Mouse (Mus musculus) midbrain, embryonic 14.5 days (tissue): ENCODE data around the gene Meaf6. TPM values are rescaled to one million over a fixed set of nuclear protein-coding genes. Genes with fewer than 3 reads are reported as not detected.

ENCODE experiments used
- ATAC-seq: fragments of 200-750 bp; cut with Nextera tagmentation; 2 replicates; pipeline ENCODE4 v1.8.0; 2017; ENCODE audit warnings: moderate number of reproducible peaks, moderate library complexity; ENCODE audit not compliant: low FRiP score, low TSS enrichment
- DNase-seq: peaks from one replicate; pipeline ENCODE4 v3.0.0-alpha.2; 2015
- H3K27ac ChIP-seq: fragments of 300-500 bp; sonication (generic); replicated peaks from 2 replicates; pipeline ENCODE4 v1.5.1; 2014; ENCODE audit warnings: mild to moderate bottlenecking, low read depth, low read length, moderate library complexity
- H3K27me3 ChIP-seq: fragments of 300-500 bp; sonication (generic); 2 replicates; pipeline ENCODE4 v1.6.1; 2014; ENCODE audit warnings: low read length, control low read depth, mixed read lengths; ENCODE audit not compliant: control insufficient read depth, insufficient read depth
- H3K36me3 ChIP-seq: fragments of 300-500 bp; sonication (generic); 2 replicates; pipeline ENCODE4 v1.6.1; 2014; ENCODE audit warnings: low read length, control low read depth; ENCODE audit not compliant: control insufficient read depth, insufficient read depth
- H3K4me1 ChIP-seq: fragments of 300-500 bp; sonication (generic); 2 replicates; pipeline ENCODE4 v1.6.1; 2014; ENCODE audit warnings: mild to moderate bottlenecking, antibody characterized with exemption, low read length, control low read depth; ENCODE audit not compliant: control insufficient read depth, insufficient read depth
- H3K4me2 ChIP-seq: fragments of 300-500 bp; sonication (generic); 2 replicates; pipeline ENCODE4 v1.6.1; 2014; ENCODE audit warnings: mild to moderate bottlenecking, low read length, moderate library complexity
- H3K4me3 ChIP-seq: fragments of 300-500 bp; sonication (generic); replicated peaks from 2 replicates; pipeline ENCODE4 v1.5.1; 2014; ENCODE audit warnings: low read depth, low read length
- H3K9ac ChIP-seq: fragments of 300-500 bp; sonication (generic); replicated peaks from 2 replicates; pipeline ENCODE4 v1.6.1; 2014; ENCODE audit warnings: mild to moderate bottlenecking, low read length, moderate library complexity
- H3K9me3 ChIP-seq: fragments of 300-500 bp; sonication (generic); 2 replicates; pipeline ENCODE4 v1.6.1; 2016; ENCODE audit warnings: low read length, control low read depth, mixed read lengths; ENCODE audit not compliant: control insufficient read depth
- WGBS: fragments of 180-500 bp; shearing (Covaris S2); extraction: QIAGEN DNeasy Blood & Tissue Kit; methylation state at CpG from one replicate; pipeline ENCODE4 v1.1.7; 2014; 5-methylcytosine and 5-hydroxymethylcytosine counted together
- polyA plus RNA-seq: library from polyadenylated mRNA; unstranded; fragments of >200 nt; fragmentation: Nextera tagmentation; extraction: Ambion mirVana; gene quantifications from 2 replicates; pipeline ENCODE4 v1.2.1, GENCODE M21; 2014

Gene Meaf6
- polyA plus RNA-seq, 1 experiment from 2014 or later, result 183 TPM

DNA sequence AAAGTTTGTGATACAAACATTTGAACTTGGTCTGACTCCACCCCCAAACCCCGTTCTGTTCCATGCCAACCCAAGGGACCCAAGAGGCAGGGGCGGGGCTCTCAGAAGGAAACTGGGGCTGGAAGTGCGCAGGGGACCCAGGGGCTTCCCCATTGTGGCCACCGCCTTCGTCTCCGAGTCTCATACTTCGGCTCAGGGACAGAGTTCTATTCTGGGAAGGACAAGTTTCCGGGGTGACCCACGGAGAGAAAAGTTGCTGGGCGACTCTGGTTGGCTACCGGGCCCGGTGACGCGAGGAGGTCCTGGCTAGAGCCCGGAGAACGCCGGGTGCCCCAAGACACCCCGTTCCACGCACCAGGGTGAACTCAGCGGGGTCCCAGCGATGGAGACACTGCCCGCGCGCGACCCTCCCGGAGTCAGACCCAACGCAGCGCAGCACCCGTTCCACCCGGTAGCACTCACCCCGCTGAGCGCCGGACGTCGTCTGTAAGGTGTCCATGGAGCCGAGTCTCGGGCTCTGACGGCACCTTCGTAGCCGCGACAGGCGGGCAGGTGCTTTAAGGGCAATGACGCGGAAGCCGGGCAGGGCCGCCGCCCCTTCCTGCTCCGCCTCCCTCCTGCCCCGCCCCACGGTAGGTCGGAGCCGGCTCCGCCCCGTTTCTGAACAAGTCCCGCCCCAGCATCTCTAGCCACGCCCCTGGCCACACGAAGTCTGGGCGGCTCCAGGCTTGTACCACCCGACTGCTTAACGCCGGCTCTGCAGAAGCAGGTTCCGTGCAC is 42.6 kb downstream of the Meaf6 start, which contains the start of gene Zc3h12a:
Zc3h12a (minus strand) TSS at position 536 of the 780 bp plus-strand sequence.
- Histone ChIP-seq H3K4me2 (peak within 1 kb of the TSS; percentile 96), H3K9me3 (no peaks in the 10 kb centered on the region), H3K4me1 (peaks cover 16% of the 10 kb centered on the region; the same call in 1 of the 2 replicates), H3K27ac (no peak within 1 kb of the TSS), H3K27me3 (peaks cover 16% of the 10 kb centered on the region; the same call in 1 of the 2 replicates), H3K9ac (peak within 1 kb of the TSS; percentile 51; the same call in 1 of the 2 replicates), H3K36me3 (no peaks in the 10 kb centered on the region), H3K4me3 (peak within 1 kb of the TSS; percentile 57)
- DNase-seq, result peak; percentile 83
- ATAC-seq, result peak; percentile 79; the same call in 1 of the 2 replicates
- WGBS, result 1% methylated on average over 62 of the region's 62 CpGs

DNA sequence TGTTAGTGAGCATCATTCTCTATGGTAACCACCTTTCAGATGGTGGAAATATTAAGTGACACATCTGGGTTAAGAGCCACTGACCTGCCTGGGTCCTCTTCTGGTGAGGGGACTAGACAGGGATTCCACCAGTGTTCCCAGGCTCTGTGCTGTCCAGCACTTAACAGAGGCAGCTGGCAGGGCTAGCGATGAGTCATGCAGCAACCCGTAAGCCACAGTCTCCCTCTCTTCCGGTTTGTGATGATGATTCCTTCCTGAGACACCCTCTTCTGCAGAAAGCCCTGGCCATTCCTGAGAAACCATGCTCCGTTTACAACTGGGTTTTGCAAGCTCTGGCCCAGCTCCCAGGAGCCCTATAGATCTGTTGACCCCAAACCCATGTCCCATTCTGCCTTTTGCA is 46.6 kb downstream of the Meaf6 start:
- Histone ChIP-seq H3K36me3 (no peaks in the 10 kb centered on the region), H3K9me3 (no peaks in the 10 kb centered on the region), H3K4me3 (no peak overlapping the region), H3K4me2 (no peak overlapping the region), H3K4me1 (peaks cover 11% of the 10 kb centered on the region; the same call in 1 of the 2 replicates), H3K27ac (no peak overlapping the region), H3K27me3 (peaks cover 14% of the 10 kb centered on the region; the same call in 1 of the 2 replicates), H3K9ac (no peak overlapping the region)
- DNase-seq, result no peak
- WGBS, result 86% methylated on average over 4 of the region's 4 CpGs
- no peak for ATAC-seq

DNA sequence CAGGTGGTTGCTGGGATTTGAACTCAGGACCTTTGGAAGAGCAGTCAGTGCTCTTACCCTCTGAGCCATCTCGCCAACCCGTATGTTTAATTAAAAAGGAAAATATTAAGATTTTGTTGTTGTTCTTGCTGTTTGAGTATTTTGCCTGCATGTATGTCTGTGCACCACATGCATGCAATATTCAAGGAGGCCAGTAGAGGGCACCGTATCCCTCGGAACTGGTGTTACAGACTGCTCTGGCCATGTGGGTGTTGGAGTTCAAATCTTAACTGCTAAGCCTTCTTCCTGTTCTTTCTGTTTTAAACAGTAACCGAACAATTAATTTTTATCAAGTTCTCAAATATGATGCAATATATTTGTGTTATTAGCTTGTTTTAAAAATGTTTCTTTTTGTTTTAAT is 47.5 kb downstream of the Meaf6 start:
- Histone ChIP-seq H3K27ac (no peak overlapping the region), H3K4me2 (no peak overlapping the region), H3K36me3 (no peaks in the 10 kb centered on the region), H3K4me1 (peaks cover 6% of the 10 kb centered on the region; the same call in 1 of the 2 replicates), H3K4me3 (no peak overlapping the region), H3K27me3 (peaks cover 5% of the 10 kb centered on the region; the same call in 1 of the 2 replicates), H3K9me3 (no peaks in the 10 kb centered on the region), H3K9ac (no peak overlapping the region)
- WGBS, result 19% methylated on average over 5 of the region's 5 CpGs
- ATAC-seq (no peak), DNase-seq (peak; percentile 82)

DNA sequence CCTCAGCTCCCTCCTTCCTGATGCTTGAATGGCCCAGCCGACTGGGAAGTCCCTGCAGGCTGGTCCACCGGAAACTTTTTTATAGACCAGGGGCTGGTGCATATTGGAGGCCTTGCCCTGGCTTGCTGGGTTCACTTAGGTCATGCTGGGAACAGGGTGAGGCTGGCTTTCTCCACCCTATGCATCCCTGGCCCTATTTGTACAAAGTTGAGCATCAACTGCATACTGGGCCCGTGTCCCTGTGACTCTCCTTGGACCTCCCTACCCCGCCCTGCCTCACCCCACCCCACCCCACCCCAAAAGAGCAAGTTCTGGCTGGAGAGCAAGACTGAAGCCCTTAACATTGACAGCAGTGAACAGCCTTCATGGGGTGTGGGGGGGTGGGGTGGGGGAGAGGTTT is 49.3 kb downstream of the Meaf6 start:
- WGBS, result 87% methylated on average over 4 of the region's 4 CpGs
- no peak overlapping the region for H3K9ac ChIP-seq
- no peak overlapping the region for H3K4me3 ChIP-seq
- no peak overlapping the region for H3K4me2 ChIP-seq
- H3K27me3 ChIP-seq, result no peaks in the 10 kb centered on the region
- DNase-seq, result no peak
- no peaks in the 10 kb centered on the region for H3K4me1 ChIP-seq
- no peak overlapping the region for H3K27ac ChIP-seq
- ATAC-seq, result no peak
- H3K36me3 ChIP-seq, result no peaks in the 10 kb centered on the region
- H3K9me3 ChIP-seq, result no peaks in the 10 kb centered on the region

DNA sequence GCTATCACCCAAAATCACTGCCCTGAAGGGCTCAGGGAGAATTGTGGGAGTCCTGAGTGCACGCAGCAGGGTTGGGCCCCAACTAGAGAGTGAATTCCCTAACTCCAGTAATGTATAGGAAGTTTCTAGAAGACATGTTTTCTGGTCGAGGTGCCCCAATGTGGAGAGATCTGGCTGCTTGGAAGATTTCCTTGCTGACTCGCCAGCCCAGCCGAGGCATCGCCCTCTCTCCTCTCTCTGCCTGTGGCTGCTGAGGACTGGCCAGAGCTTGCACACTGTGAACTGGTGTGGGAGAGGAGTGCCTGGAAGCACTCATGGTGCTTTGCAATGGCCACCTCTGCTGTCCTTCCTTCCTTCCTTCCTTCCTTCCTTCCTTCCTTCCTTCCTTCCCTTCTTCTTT is 49.7 kb downstream of the Meaf6 start:
- H3K27me3 ChIP-seq, result no peaks in the 10 kb centered on the region
- DNase-seq (no peak), ATAC-seq (no peak)
- no peak overlapping the region for H3K9ac ChIP-seq
- H3K4me1 ChIP-seq, result no peaks in the 10 kb centered on the region
- no peak overlapping the region for H3K4me2 ChIP-seq
- WGBS, result 75% methylated on average over 5 of the region's 5 CpGs
- H3K36me3 ChIP-seq, result no peaks in the 10 kb centered on the region
- H3K9me3 ChIP-seq, result no peaks in the 10 kb centered on the region
- no peak overlapping the region for H3K4me3 ChIP-seq
- H3K27ac ChIP-seq, result no peak overlapping the region

DNA sequence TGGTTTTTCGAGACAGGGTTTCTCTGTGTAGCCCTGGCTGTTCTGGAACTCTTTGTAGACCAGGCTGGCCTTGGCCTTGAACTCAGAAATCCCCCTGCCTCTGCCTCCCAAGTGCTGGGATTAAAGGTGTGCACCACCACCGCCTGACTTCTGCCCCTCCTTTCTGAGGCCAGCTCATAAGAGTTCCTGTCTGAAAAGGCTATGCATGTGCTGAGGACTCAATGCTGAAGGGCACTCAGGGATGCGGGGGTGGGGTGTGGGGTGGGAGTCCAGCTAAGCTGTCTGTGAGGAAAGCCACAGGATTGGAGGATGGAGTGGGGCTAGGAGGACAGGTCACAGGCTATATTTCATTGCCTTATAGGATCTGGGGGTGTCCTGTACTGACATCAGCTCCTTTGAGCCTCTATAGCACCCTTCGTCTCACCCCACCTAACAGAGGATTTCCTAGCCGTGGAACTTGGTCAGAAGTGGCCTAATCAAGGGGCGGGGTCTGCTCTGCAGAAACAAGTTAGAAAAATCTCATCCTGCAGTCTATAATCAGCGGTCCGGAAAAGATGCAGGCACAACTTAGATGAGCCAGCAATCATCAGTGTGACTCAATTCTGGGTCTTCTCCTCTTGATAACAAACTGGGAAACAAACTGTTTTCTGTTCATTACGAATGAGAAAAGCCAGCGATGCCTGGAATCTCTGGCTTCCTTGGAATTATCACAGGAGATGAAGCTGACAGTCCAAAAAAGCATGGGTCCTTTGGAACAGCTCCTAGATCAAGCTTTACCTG is 50.3 kb downstream of the Meaf6 start:
- no peak overlapping the region for H3K4me3 ChIP-seq
- no peaks in the 10 kb centered on the region for H3K4me1 ChIP-seq
- H3K27me3 ChIP-seq, result no peaks in the 10 kb centered on the region
- H3K27ac ChIP-seq, result no peak overlapping the region
- H3K36me3 ChIP-seq, result no peaks in the 10 kb centered on the region
- H3K4me2 ChIP-seq, result no peak overlapping the region
- WGBS, result 74% methylated on average over 10 of the region's 10 CpGs
- DNase-seq (no peak), ATAC-seq (no peak)
- no peaks in the 10 kb centered on the region for H3K9me3 ChIP-seq
- H3K9ac ChIP-seq, result no peak overlapping the region

DNA sequence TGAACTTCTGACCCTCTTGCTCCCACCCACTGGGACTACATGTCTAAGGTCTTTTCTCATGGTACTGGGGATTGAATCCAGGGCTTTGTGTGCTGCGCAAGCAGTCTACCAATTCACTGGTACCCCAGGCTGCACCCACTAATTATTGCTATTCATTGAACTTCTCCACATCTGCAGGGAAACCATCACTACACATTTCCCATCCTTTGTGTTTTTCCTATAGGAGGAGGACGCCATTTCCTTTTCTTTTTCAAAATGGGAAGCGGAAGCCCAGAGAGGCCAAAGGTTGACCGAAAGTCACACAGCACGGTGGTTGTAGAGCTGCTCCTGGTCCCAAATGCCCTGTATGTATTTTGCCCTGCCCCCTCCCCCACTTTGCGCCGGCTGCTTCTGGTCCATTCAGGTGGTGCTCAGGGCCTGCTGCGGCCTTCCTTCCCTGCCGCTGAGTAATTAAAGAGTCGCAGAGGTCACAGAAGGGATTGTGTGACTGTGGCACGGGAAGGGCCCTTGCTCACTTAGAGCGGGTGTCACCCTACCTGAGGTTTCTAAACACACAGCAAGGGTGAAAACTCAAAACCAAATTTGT is 51.5 kb downstream of the Meaf6 start:
- H3K4me2 ChIP-seq, result no peak overlapping the region
- no peaks in the 10 kb centered on the region for H3K27me3 ChIP-seq
- no peaks in the 10 kb centered on the region for H3K9me3 ChIP-seq
- DNase-seq (no peak), ATAC-seq (no peak)
- no peak overlapping the region for H3K9ac ChIP-seq
- H3K36me3 ChIP-seq, result no peaks in the 10 kb centered on the region
- no peak overlapping the region for H3K27ac ChIP-seq
- no peaks in the 10 kb centered on the region for H3K4me1 ChIP-seq
- WGBS, result 61% methylated on average over 12 of the region's 12 CpGs
- H3K4me3 ChIP-seq, result no peak overlapping the region

DNA sequence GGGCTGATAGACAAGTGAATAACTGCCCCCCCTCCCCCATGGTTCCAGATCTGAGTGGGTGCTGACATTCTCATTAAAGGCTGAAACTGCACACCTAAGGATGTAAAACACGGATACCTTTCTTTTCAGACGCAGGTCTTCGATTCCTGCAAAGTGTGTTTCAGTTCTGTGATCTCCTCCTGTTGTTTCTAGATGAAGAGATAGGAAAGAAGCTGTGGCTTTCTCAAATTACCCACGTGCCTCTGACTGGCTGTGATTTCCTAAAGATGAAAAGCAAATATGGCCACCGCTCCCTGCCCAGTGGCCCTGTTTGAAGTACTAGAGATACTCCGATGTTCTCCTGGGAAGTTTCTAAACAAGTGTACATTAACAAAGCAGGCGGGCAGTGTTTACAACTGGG is 53.4 kb downstream of the Meaf6 start:
- no peak overlapping the region for H3K27ac ChIP-seq
- H3K4me1 ChIP-seq, result no peaks in the 10 kb centered on the region
- H3K4me2 ChIP-seq, result no peak overlapping the region
- no peaks in the 10 kb centered on the region for H3K36me3 ChIP-seq
- no peak overlapping the region for H3K4me3 ChIP-seq
- DNase-seq (no peak), ATAC-seq (no peak)
- H3K9me3 ChIP-seq, result no peaks in the 10 kb centered on the region
- no peak overlapping the region for H3K9ac ChIP-seq
- no peaks in the 10 kb centered on the region for H3K27me3 ChIP-seq
- 80% methylated on average over 7 of the region's 7 CpGs for WGBS
